In genomic region chr16:67096706-67097105, GRCm38 (mm10) we compare ENCODE assay signal across 16 mouse cellular contexts.
DNase-seq lines count a peak whose midpoint lies in the region; ATAC-seq and TF ChIP-seq lines count a peak whose summit lies in the region.
"Had no signal": no experiment of that assay in that cellular context is flagged by ENCODE, and none has a peak within 500 bp of the region (broad histone marks: within the 10 kb centered on the region; RNA-seq: fewer than 3 reads in every experiment).

No protein-coding gene starts in this region.

- H3K4me2 ChIP-seq in forebrain, postnatal 0 days (ENCODE audit: low read depth), result no peak overlapping the region
- H3K4me2 ChIP-seq in forebrain, embryonic 13.5 days, result no peak overlapping the region
- H3K4me2 ChIP-seq: limb, embryonic 15.5 days; lung, embryonic 15.5 days had no signal

- DNase-seq in forebrain, postnatal 0 days, result peak; percentile 53
- DNase-seq in layer of hippocampus, adult 11-12 months (ENCODE audit: low spot score), result peak; percentile 15
- DNase-seq in layer of hippocampus, adult 9-10 months (ENCODE audit: low spot score), result no peak
- DNase-seq in cerebellum, postnatal 14 days, result peak; percentile 34 to 43
- peak in 1 of 2 experiments; percentile 16 for DNase-seq in left cerebral cortex, adult 2 months (ENCODE audit: extremely low spot score in 1 of 2, low spot score in 2 of 2)
- DNase-seq in kidney, adult 2 months, result no peak
- no peak for DNase-seq in spleen, postnatal 10 days (ENCODE audit: low spot score in 2 of 2)
- DNase-seq: kidney, postnatal 25 days; thymus, postnatal 4 days had no signal

- TF ChIP-seq POLR2A in kidney, adult 2 months (IDR thresholded peaks at IDR 0.05; ENCODE audit: low read depth, low read length), result no peak

- H3K9me3 ChIP-seq in forebrain, postnatal 0 days (ENCODE audit: low read length), result no peaks in the 10 kb centered on the region
- H3K9me3 ChIP-seq in forebrain, embryonic 13.5 days (replicated peaks), result no peaks in the 10 kb centered on the region
- H3K9me3 ChIP-seq: limb, embryonic 15.5 days; lung, embryonic 15.5 days; megakaryocyte, embryonic 14.5 days had no signal

- no peak overlapping the region; the same call in 1 of the 2 replicates for H3K27ac ChIP-seq in forebrain, postnatal 0 days (ENCODE audit: low read depth, low read length)
- no peak overlapping the region for H3K27ac ChIP-seq in forebrain, embryonic 13.5 days
- peak overlapping the region; percentile 4; the same call in 1 of the 2 replicates for H3K27ac ChIP-seq in left cerebral cortex, adult 2 months
- H3K27ac ChIP-seq in kidney, adult 2 months (ENCODE audit: insufficient read depth, low read depth, low read length), result no peak overlapping the region
- H3K27ac ChIP-seq: limb, embryonic 15.5 days; lung, embryonic 15.5 days had no signal

- no peaks in the 10 kb centered on the region for H3K36me3 ChIP-seq in forebrain, postnatal 0 days (ENCODE audit: insufficient read depth)
- H3K36me3 ChIP-seq in forebrain, embryonic 13.5 days (ENCODE audit: poor library complexity, severe bottlenecking), result no peaks in the 10 kb centered on the region
- no peaks in the 10 kb centered on the region for H3K36me3 ChIP-seq in kidney, adult 2 months (ENCODE audit: control insufficient read depth, insufficient read depth, low read length)
- H3K36me3 ChIP-seq: limb, embryonic 15.5 days; lung, embryonic 15.5 days had no signal

- no peak overlapping the region for H3K9ac ChIP-seq in forebrain, postnatal 0 days
- H3K9ac ChIP-seq in forebrain, embryonic 13.5 days, result no peak overlapping the region
- H3K9ac ChIP-seq: limb, embryonic 15.5 days; lung, embryonic 15.5 days had no signal

- no peaks in the 10 kb centered on the region for H3K27me3 ChIP-seq in forebrain, postnatal 0 days (ENCODE audit: insufficient read depth, low read length)
- H3K27me3 ChIP-seq in forebrain, embryonic 13.5 days, result no peaks in the 10 kb centered on the region
- H3K27me3 ChIP-seq in kidney, adult 2 months (replicated peaks; ENCODE audit: control insufficient read depth, insufficient read depth, low read length), result no peaks in the 10 kb centered on the region
- H3K27me3 ChIP-seq: limb, embryonic 15.5 days; lung, embryonic 15.5 days; megakaryocyte, embryonic 14.5 days had no signal

- 35% methylated on average over 6 of the region's 6 CpGs for WGBS in forebrain, postnatal 0 days
- 78% methylated on average over 6 of the region's 6 CpGs for WGBS in forebrain, embryonic 13.5 days
- WGBS in kidney, adult 2 months, result 69% methylated on average over 6 of the region's 6 CpGs

- no peak overlapping the region for H3K4me3 ChIP-seq in forebrain, postnatal 0 days (ENCODE audit: low read depth, low read length)
- no peak overlapping the region for H3K4me3 ChIP-seq in forebrain, embryonic 13.5 days
- no peak overlapping the region for H3K4me3 ChIP-seq in left cerebral cortex, adult 2 months
- H3K4me3 ChIP-seq in kidney, adult 2 months (ENCODE audit: insufficient read depth, low read depth, low read length), result no peak overlapping the region
- H3K4me3 ChIP-seq: erythroblast, embryonic 14.5 days; limb, embryonic 15.5 days; lung, embryonic 15.5 days; megakaryocyte, embryonic 14.5 days; myocyte had no signal

- intact Hi-C loops in left cerebral cortex, adult 2 months (cut with DNase I), result no loop called here

- TF ChIP-seq CTCF in forebrain, postnatal 0 days (IDR thresholded peaks at IDR 0.05; ENCODE audit: low read depth), result no peak
- no peak for TF ChIP-seq CTCF in left cerebral cortex, adult 2 months (IDR thresholded peaks at IDR 0.05)
- TF ChIP-seq CTCF in kidney, adult 2 months (conservative IDR thresholded peaks at IDR 0.05; ENCODE audit: insufficient read depth, insufficient read length, low read depth, low read length), result no peak

- peak; percentile 56 for ATAC-seq in forebrain, postnatal 0 days
- ATAC-seq in forebrain, embryonic 13.5 days, result no peak
- ATAC-seq: intestine, embryonic 16.5 days had no signal

- no peaks in the 10 kb centered on the region for H3K4me1 ChIP-seq in forebrain, postnatal 0 days (ENCODE audit: insufficient read depth)
- no peaks in the 10 kb centered on the region for H3K4me1 ChIP-seq in forebrain, embryonic 13.5 days
- no peaks in the 10 kb centered on the region for H3K4me1 ChIP-seq in kidney, adult 2 months (ENCODE audit: control insufficient read depth, insufficient read depth, low read length)
- H3K4me1 ChIP-seq: limb, embryonic 15.5 days; lung, embryonic 15.5 days; megakaryocyte, embryonic 14.5 days had no signal

Comparison
In these comparisons a context has a peak if more than half of its experiments do, and no peak if none do; other contexts are left out.
1. DNase-seq: peak in forebrain, postnatal 0 days (single experiment), layer of hippocampus, adult 11-12 months (single experiment) and cerebellum, postnatal 14 days (2 of 2); none in layer of hippocampus, adult 9-10 months (single experiment), kidney, adult 2 months (single experiment) and spleen, postnatal 10 days (0 of 2).